Mouse (Mus musculus): Measurements from ENCODE around the gene Pxt1. TPM values are rescaled to one million over a fixed set of nuclear protein-coding genes. Genes with fewer than 3 reads are reported as not detected.

The Pxt1 gene
- polyA plus RNA-seq, 1 experiment from 2014 or later, result 0.18 TPM

DNA sequence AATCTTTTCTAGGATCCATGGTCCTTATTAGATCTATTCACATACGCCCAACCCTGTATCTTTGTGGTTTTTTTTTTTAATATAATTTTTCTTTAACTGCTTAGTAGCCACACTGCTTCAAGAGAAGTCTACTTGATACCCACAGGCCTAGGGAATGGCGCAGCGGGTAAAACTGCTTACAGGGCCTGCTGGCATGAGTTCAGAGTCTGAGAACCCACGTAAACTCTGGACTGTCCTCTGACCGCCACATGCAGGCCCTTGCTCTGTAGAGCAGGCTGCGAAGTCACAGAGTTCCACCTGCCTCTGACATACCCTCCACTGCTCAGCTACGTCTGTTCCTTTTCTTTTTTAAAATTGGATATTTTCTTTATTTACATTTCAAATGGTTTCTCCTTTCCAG, 841 bp upstream of the Pxt1 start:
- WGBS, result 83% methylated on average over 7 of the region's 7 CpGs

DNA sequence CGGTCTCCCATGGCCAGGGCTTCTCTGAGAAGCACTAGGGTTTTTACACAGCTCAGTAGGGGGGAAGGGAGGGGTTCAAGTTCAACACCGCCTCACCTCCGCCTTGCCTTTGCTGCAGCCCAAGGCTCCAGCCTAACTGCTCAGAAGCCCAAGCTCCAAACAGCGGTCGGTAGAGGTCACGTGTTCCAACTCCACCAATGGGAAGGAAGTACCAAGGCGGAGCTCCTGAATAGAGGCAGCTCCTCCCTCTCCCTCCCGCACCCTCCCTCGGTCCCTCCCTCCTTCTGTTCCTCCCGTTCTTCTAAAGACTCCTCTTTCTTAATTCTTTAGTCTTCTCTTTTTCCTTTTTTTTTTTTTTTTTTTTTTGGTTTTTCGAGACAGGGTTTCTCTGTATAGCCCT, 1.5 kb downstream of the Pxt1 start:
- DNase-seq (ENCODE audit: low spot score) (no peak), ATAC-seq (ENCODE audit: low FRiP score, low TSS enrichment) (no peak)
- Histone ChIP-seq H3K36me3 (ENCODE audit: control insufficient read depth, insufficient read depth, low read length) (no peaks in the 10 kb centered on the region), H3K4me1 (replicated peaks; ENCODE audit: control insufficient read depth, insufficient read depth) (no peaks in the 10 kb centered on the region), H3K9me3 (ENCODE audit: control insufficient read depth, low read length) (no peaks in the 10 kb centered on the region), H3K4me3 (ENCODE audit: low read depth, low read length) (no peak overlapping the region), H3K27me3 (ENCODE audit: control insufficient read depth, insufficient read depth, low read length) (no peaks in the 10 kb centered on the region), H3K4me2 (replicated peaks; ENCODE audit: low read depth) (no peak overlapping the region), H3K27ac (replicated peaks) (no peak overlapping the region), H3K9ac (ENCODE audit: low read length) (no peak overlapping the region)
- 73% methylated on average over 10 of the region's 11 CpGs for WGBS
- TF ChIP-seq CTCF (IDR thresholded peaks at IDR 0.05; ENCODE audit: low read depth) (no peak), EP300 (optimal IDR thresholded peaks at IDR 0.05) (no peak)

More for the DNA sequence above, 841 bp upstream of the Pxt1 start:
- Histone ChIP-seq H3K36me3 (ENCODE audit: control insufficient read depth, insufficient read depth, low read length) (no peaks in the 10 kb centered on the region), H3K4me3 (ENCODE audit: low read depth, low read length) (no peak overlapping the region), H3K4me1 (replicated peaks; ENCODE audit: control insufficient read depth, insufficient read depth) (no peaks in the 10 kb centered on the region), H3K4me2 (replicated peaks; ENCODE audit: low read depth) (no peak overlapping the region), H3K9me3 (ENCODE audit: control insufficient read depth, low read length) (no peaks in the 10 kb centered on the region), H3K27ac (replicated peaks) (no peak overlapping the region), H3K27me3 (ENCODE audit: control insufficient read depth, insufficient read depth, low read length) (no peaks in the 10 kb centered on the region), H3K9ac (ENCODE audit: low read length) (no peak overlapping the region)
- no peak for TF ChIP-seq EP300 (optimal IDR thresholded peaks at IDR 0.05)
- TF ChIP-seq CTCF (IDR thresholded peaks at IDR 0.05; ENCODE audit: low read depth), result no peak
- DNase-seq (ENCODE audit: low spot score) (no peak), ATAC-seq (ENCODE audit: low FRiP score, low TSS enrichment) (no peak)

DNA sequence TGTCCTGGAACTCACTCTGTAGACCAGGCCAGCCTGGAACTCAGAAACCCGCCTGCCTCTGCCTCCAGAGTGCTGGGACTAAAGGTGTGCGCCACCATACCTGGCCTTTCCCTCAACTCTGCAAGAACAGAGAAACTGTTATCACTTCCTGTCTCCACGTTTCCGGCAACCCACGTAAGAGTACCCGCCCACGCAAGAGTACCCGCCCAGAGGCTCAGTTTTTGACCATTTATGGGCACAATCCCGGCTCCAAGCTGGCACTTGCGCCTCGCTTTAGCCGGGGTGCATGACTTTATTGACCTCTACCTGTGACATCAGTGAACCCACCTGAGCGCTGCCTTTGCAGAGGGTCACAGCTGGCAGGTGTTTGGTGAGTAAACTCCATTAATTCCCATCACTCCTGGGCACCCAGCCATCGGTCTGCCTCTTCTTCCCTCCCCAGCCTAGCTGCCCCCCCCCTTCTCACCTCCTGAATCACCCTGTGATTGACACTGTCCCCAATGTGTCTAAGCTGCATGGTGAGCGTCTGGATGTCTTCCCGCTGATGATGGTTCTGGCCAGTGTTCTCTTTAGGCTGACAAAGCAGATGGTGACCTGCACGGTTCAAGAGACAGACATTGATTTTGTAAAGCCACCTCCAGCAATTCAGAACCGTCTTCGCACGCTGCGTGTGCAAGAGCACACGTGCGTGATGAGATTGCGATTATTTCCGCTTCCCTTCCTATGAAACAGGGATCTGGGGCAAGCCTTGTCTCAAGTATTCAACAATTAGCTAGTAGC, 2.7 kb downstream of the Pxt1 start:
- no peaks in the 10 kb centered on the region for H3K9me3 ChIP-seq (ENCODE audit: control insufficient read depth, low read length)
- no peak overlapping the region for H3K4me2 ChIP-seq (replicated peaks; ENCODE audit: low read depth)
- H3K27me3 ChIP-seq (ENCODE audit: control insufficient read depth, insufficient read depth, low read length), result no peaks in the 10 kb centered on the region
- DNase-seq (ENCODE audit: low spot score) (no peak), ATAC-seq (ENCODE audit: low FRiP score, low TSS enrichment) (no peak)
- H3K27ac ChIP-seq (replicated peaks), result no peak overlapping the region
- no peaks in the 10 kb centered on the region for H3K4me1 ChIP-seq (replicated peaks; ENCODE audit: control insufficient read depth, insufficient read depth)
- TF ChIP-seq EP300 (optimal IDR thresholded peaks at IDR 0.05) (no peak), CTCF (IDR thresholded peaks at IDR 0.05; ENCODE audit: low read depth) (no peak)
- WGBS, result 90% methylated on average over 25 of the region's 25 CpGs
- no peaks in the 10 kb centered on the region for H3K36me3 ChIP-seq (ENCODE audit: control insufficient read depth, insufficient read depth, low read length)
- H3K9ac ChIP-seq (ENCODE audit: low read length), result no peak overlapping the region
- H3K4me3 ChIP-seq (ENCODE audit: low read depth, low read length), result no peak overlapping the region

DNA sequence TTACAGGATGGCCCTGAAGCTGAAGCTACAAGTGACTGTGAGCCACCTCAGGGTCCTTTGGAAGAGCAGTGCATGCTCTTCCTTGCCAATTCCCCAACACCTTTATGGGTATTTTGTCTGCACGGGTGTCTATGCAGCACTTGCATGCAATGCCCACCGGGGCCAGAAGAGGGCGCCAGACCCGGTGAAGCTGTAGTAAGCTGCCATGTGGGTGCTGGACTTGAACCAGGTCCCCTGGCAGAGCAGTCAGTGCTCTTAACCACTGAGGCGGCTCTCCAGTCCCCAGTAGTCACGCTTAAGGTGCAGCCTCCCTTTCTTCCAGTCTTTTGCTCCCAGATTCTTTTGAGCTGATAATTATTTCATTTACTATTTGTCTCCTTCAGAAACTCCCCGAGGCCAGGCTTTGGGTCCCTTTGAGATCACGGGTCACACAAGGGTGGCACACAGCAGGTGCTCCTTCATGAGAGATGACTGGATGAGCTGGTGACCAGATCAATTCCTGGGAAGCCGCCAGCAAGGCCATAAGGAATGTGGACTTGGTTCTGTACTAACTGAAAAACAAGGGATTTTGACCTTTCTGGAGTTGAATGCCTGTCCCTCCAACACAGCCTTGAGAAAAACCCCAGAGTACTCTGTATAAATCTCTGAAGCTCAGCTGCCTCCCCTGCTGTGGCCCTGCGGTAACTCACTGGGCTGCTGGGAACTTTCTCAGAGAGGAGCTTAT, 6.9 kb downstream of the Pxt1 start:
- Histone ChIP-seq H3K4me2 (replicated peaks; ENCODE audit: low read depth) (no peak overlapping the region), H3K4me1 (replicated peaks; ENCODE audit: control insufficient read depth, insufficient read depth) (no peaks in the 10 kb centered on the region), H3K27me3 (ENCODE audit: control insufficient read depth, insufficient read depth, low read length) (no peaks in the 10 kb centered on the region), H3K9me3 (ENCODE audit: control insufficient read depth, low read length) (no peaks in the 10 kb centered on the region), H3K9ac (ENCODE audit: low read length) (no peak overlapping the region), H3K27ac (replicated peaks) (no peak overlapping the region), H3K36me3 (ENCODE audit: control insufficient read depth, insufficient read depth, low read length) (no peaks in the 10 kb centered on the region), H3K4me3 (ENCODE audit: low read depth, low read length) (no peak overlapping the region)
- WGBS, result 76% methylated on average over 10 of the region's 10 CpGs
- DNase-seq (ENCODE audit: low spot score), result peak; percentile 39
- ATAC-seq (ENCODE audit: low FRiP score, low TSS enrichment), result no peak
- peak; percentile 66 for TF ChIP-seq CTCF (IDR thresholded peaks at IDR 0.05; ENCODE audit: low read depth)
- no peak for TF ChIP-seq EP300 (optimal IDR thresholded peaks at IDR 0.05)

DNA sequence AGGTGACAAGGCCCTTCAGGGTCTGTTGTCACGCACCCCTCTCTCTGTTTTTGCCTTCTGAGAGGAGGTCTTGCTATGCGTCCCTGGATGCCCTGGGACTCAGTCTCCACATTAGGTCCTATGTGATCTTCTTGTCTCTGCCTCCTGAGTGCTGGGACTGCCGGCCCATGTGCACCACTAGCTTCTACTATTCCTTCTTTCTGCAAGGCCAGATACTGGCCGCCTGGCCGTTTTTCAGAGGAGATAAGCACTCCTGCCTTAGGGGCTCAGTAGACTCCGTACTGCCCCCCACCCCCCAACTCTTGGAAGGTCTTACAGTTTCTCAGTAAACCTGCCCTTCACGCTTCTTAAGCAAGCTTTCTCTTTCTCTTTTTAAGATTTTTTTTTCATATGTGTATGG, 7.5 kb downstream of the Pxt1 start:
- WGBS, result 85% methylated on average over 7 of the region's 7 CpGs
- no peak overlapping the region for H3K9ac ChIP-seq (ENCODE audit: low read length)
- H3K4me3 ChIP-seq (ENCODE audit: low read depth, low read length), result no peak overlapping the region
- no peak for ATAC-seq (ENCODE audit: low FRiP score, low TSS enrichment)
- H3K9me3 ChIP-seq (ENCODE audit: control insufficient read depth, low read length), result no peaks in the 10 kb centered on the region
- H3K4me1 ChIP-seq (replicated peaks; ENCODE audit: control insufficient read depth, insufficient read depth), result 0 out of 2 replicates have a peak, but pooled peaks cover 3% of the 10 kb centered on the region
- no peaks in the 10 kb centered on the region for H3K27me3 ChIP-seq (ENCODE audit: control insufficient read depth, insufficient read depth, low read length)
- H3K4me2 ChIP-seq (replicated peaks; ENCODE audit: low read depth), result no peak overlapping the region
- DNase-seq (ENCODE audit: low spot score), result no peak
- no peak overlapping the region for H3K27ac ChIP-seq (replicated peaks)
- H3K36me3 ChIP-seq (ENCODE audit: control insufficient read depth, insufficient read depth, low read length), result no peaks in the 10 kb centered on the region
- no peak for TF ChIP-seq CTCF (IDR thresholded peaks at IDR 0.05; ENCODE audit: low read depth)
- TF ChIP-seq EP300 (optimal IDR thresholded peaks at IDR 0.05), result no peak
